Mouse (Mus musculus) spleen, adult 10 weeks (tissue): ENCODE results near the gene Zfp961. TPM values are rescaled to one million over a fixed set of nuclear protein-coding genes. Genes with fewer than 3 reads are reported as not detected.

Source experiments
- polyA plus RNA-seq: library from polyadenylated mRNA; stranded (reverse); fragments of 350-450 nt; fragmentation: Illumina TruSeq; extraction: RNeasy Lipid Tissue Mini Kit (QIAGEN cat#74804); gene quantifications from one replicate; pipeline ENCODE4 v1.2.3, GENCODE M21; 2015; ENCODE audit warnings: low replicate concordance; ENCODE audit not compliant: insufficient read depth

The Zfp961 gene
- 56.0 TPM for polyA plus RNA-seq

GRCm38 (mm10) chr8:71950482-71951221 lies at the start of gene Zfp961:
TSS of gene Zfp961 (plus strand) at chr8:71951038.

GRCm38 (mm10) chr8:71908309-71909261 lies 42.3 kb upstream of the Zfp961 start, which contains the start of the genes Zfp882 and Zfp617:
TSS of gene Zfp882 (plus strand) at chr8:71908608.
TSS of gene Zfp617 (plus strand) at chr8:71908635.

GRCm38 (mm10) chr8:72009473-72009872 lies 58.6 kb downstream of the Zfp961 start, which contains the start of gene Cyp4f18:
TSS of gene Cyp4f18 (minus strand) at chr8:72009626.

GRCm38 (mm10) chr8:72040918-72041317 lies 90.1 kb downstream of the Zfp961 start, which contains the start of gene Olfr372:
TSS of gene Olfr372 (plus strand) at chr8:72041218.

Other genes starting within 250 kb of the Zfp961 start
- 4.4 TPM for gene B3gnt3, start 249.2 kb upstream of the Zfp961 start, polyA plus RNA-seq
- gene Fcho1, start 225.3 kb upstream of the Zfp961 start, polyA plus RNA-seq = 65.2 TPM
- 18.8 TPM for gene Zfp709, start 69.0 kb upstream of the Zfp961 start, polyA plus RNA-seq
- gene Zfp882, start 42.4 kb upstream of the Zfp961 start, polyA plus RNA-seq = 13.7 TPM
- gene Zfp617, start 42.4 kb upstream of the Zfp961 start, polyA plus RNA-seq = 46.6 TPM
- 35.6 TPM for gene Cyp4f18, start 58.6 kb downstream of the Zfp961 start, polyA plus RNA-seq
- gene Olfr372, start 90.2 kb downstream of the Zfp961 start, polyA plus RNA-seq = 0.08 TPM
- not detected for gene Olfr373, start 132.1 kb downstream of the Zfp961 start, polyA plus RNA-seq
- gene Olfr374, start 156.0 kb downstream of the Zfp961 start, polyA plus RNA-seq = 0.10 TPM
- 486 TPM for gene Tpm4, start 183.9 kb downstream of the Zfp961 start, polyA plus RNA-seq
- gene Rab8a, start 210.2 kb downstream of the Zfp961 start, polyA plus RNA-seq = 177 TPM
- gene Hsh2d, start 238.6 kb downstream of the Zfp961 start, polyA plus RNA-seq = 26.3 TPM